17 mouse cellular contexts compared by ENCODE assay signal in genomic region chr15:83440726-83441125, GRCm38 (mm10). TPM values are rescaled to one million over a fixed set of nuclear protein-coding genes. Genes with fewer than 3 reads are reported as not detected.
DNase-seq lines count a peak whose midpoint lies in the region; ATAC-seq and TF ChIP-seq lines count a peak whose summit lies in the region.
"Had no signal": no experiment of that assay in that cellular context is flagged by ENCODE, and none has a peak within 500 bp of the region (broad histone marks: within the 10 kb centered on the region; RNA-seq: fewer than 3 reads in every experiment).

No protein-coding gene starts in this region.

- peak; percentile 27; the same call in 1 of the 2 replicates for ATAC-seq in lung, postnatal 0 days
- ATAC-seq: midbrain, embryonic 16.5 days had no signal

- no peak for TF ChIP-seq CTCF in heart, adult 2 months (IDR thresholded peaks at IDR 0.05)
- TF ChIP-seq CTCF in lung, postnatal 0 days (IDR thresholded peaks at IDR 0.05), result no peak

- no peaks in the 10 kb centered on the region for H3K27me3 ChIP-seq in heart, adult 2 months (ENCODE audit: control insufficient read depth, insufficient read depth, low read length)
- H3K27me3 ChIP-seq in lung, postnatal 0 days (replicated peaks; ENCODE audit: insufficient read depth, low read length), result no peaks in the 10 kb centered on the region
- no peaks in the 10 kb centered on the region for H3K27me3 ChIP-seq in myocyte (ENCODE audit: control insufficient read depth, insufficient read depth, insufficient read length)
- H3K27me3 ChIP-seq: embryonic facial prominence, embryonic 12.5 days; hindbrain, embryonic 15.5 days had no signal

- H3K4me3 ChIP-seq in heart, adult 2 months, result no peak overlapping the region
- H3K4me3 ChIP-seq in lung, postnatal 0 days (ENCODE audit: low read depth, low read length), result no peak overlapping the region
- H3K4me3 ChIP-seq in myocyte, result no peak overlapping the region
- H3K4me3 ChIP-seq: embryonic facial prominence, embryonic 12.5 days; hindbrain, embryonic 15.5 days had no signal

- H3K27ac ChIP-seq in heart, adult 2 months, result peak overlapping the region; percentile 8; the same call in 1 of the 2 replicates
- H3K27ac ChIP-seq in lung, postnatal 0 days (ENCODE audit: low read length), result no peak overlapping the region
- H3K27ac ChIP-seq: embryonic facial prominence, embryonic 12.5 days; hindbrain, embryonic 15.5 days had no signal

- 46% methylated on average over 5 of the region's 5 CpGs for WGBS in heart, adult 2 months
- WGBS in lung, postnatal 0 days, result 51% methylated on average over 5 of the region's 5 CpGs

- no peak overlapping the region for H3K4me2 ChIP-seq in lung, postnatal 0 days (replicated peaks; ENCODE audit: low read depth, low read length)
- H3K4me2 ChIP-seq in myocyte (ENCODE audit: low read depth), result peak overlapping the region; percentile 39
- H3K4me2 ChIP-seq: embryonic facial prominence, embryonic 12.5 days; hindbrain, embryonic 15.5 days had no signal

- H3K9ac ChIP-seq in heart, adult 2 months (ENCODE audit: low read depth, low read length), result no peak overlapping the region
- H3K9ac ChIP-seq in lung, postnatal 0 days (replicated peaks; ENCODE audit: low read depth), result no peak overlapping the region
- H3K9ac ChIP-seq: embryonic facial prominence, embryonic 12.5 days; hindbrain, embryonic 15.5 days had no signal

- H3K9me3 ChIP-seq in lung, postnatal 0 days (ENCODE audit: low read length), result no peaks in the 10 kb centered on the region
- H3K9me3 ChIP-seq: embryonic facial prominence, embryonic 12.5 days; hindbrain, embryonic 15.5 days had no signal

- peaks cover 31% of the 10 kb centered on the region for H3K4me1 ChIP-seq in heart, adult 2 months (ENCODE audit: control insufficient read depth, insufficient read depth, low read length)
- peaks cover 26% of the 10 kb centered on the region; the same call in 1 of the 2 replicates for H3K4me1 ChIP-seq in lung, postnatal 0 days (ENCODE audit: insufficient read depth, low read depth, low read length)
- H3K4me1 ChIP-seq: hindbrain, embryonic 15.5 days had no signal

- peaks cover 10% of the 10 kb centered on the region for H3K36me3 ChIP-seq in heart, adult 2 months (ENCODE audit: control insufficient read depth, insufficient read depth, low read length)
- no peaks in the 10 kb centered on the region for H3K36me3 ChIP-seq in lung, postnatal 0 days (ENCODE audit: insufficient read depth, low read length)
- no peaks in the 10 kb centered on the region for H3K36me3 ChIP-seq in myocyte (ENCODE audit: control insufficient read depth, insufficient read depth)
- H3K36me3 ChIP-seq: embryonic facial prominence, embryonic 12.5 days; hindbrain, embryonic 15.5 days had no signal

- intact Hi-C loops in heart, adult 2 months (cut with DNase I), result no loop called here

- no peak for TF ChIP-seq POLR2A in heart, adult 2 months (IDR thresholded peaks at IDR 0.05; ENCODE audit: insufficient read depth, low read depth, low read length)
- no peak for TF ChIP-seq POLR2A in myocyte (IDR thresholded peaks at IDR 0.05; ENCODE audit: insufficient read length, low read depth)

- TF ChIP-seq EP300 in heart, adult 2 months (IDR thresholded peaks at IDR 0.05; ENCODE audit: insufficient read depth, low read depth, low read length), result no peak
- 0 out of 2 replicates have a peak, but pooled peaks have one; percentile 24 for TF ChIP-seq EP300 in lung, postnatal 0 days (IDR thresholded peaks at IDR 0.05)

- H3K79me2 ChIP-seq in heart, adult 2 months (replicated peaks; ENCODE audit: control insufficient read depth, insufficient read depth, low read length), result peaks cover 12% of the 10 kb centered on the region
- peaks cover 100% of the 10 kb centered on the region for H3K79me2 ChIP-seq in myocyte (ENCODE audit: control insufficient read depth, insufficient read depth)

- no peak overlapping the region for H3ac ChIP-seq in myocyte (ENCODE audit: control insufficient read depth, insufficient read length)

- DNase-seq in heart, adult 2 months, result no peak
- no peak for DNase-seq in heart, postnatal 4 days
- DNase-seq in kidney, adult 18-20 months, result peak; percentile 35
- no peak for DNase-seq in kidney, postnatal 36 days
- DNase-seq in lung, postnatal 0 days (ENCODE audit: low spot score), result no peak
- no peak for DNase-seq in lung, postnatal 36 days
- DNase-seq in urinary bladder, postnatal 25 days (ENCODE audit: low spot score), result no peak
- DNase-seq: adrenal gland, adult 2 months; cerebellum, adult 11-12 months; cerebellum, postnatal 36 days; gastrocnemius, postnatal 36 days; lung, adult 2 months; right cerebral cortex, postnatal 25 days had no signal

TF ChIP-seq in myocyte, 11 proteins besides CTCF, POLR2A, EP300 and RAD21:
- TF ChIP-seq REST (IDR thresholded peaks at IDR 0.05; ENCODE audit: insufficient read depth, insufficient read length), result no peak
- TF ChIP-seq MYOD1 (IDR thresholded peaks at IDR 0.05; ENCODE audit: control insufficient read depth in 1 of 3, insufficient read length in 2 of 3, low read depth in 2 of 3), result no peak
- no peak for TF ChIP-seq POLR2AphosphoS2 (IDR thresholded peaks at IDR 0.05; ENCODE audit: insufficient read length, low read depth)
- no peak for TF ChIP-seq TCF12 (IDR thresholded peaks at IDR 0.05; ENCODE audit: insufficient read depth, poor library complexity, severe bottlenecking)
- TF ChIP-seq E2F4 (IDR thresholded peaks at IDR 0.05; ENCODE audit: insufficient read depth), result no peak

RNA-seq across cellular contexts. Expression of gene Pacsin2, which starts 23.7 kb away (rescaled TPM):
- total RNA-seq in heart, adult 2 months (2021), result 100 to 1,000 TPM; 200 to 246 TPM
- polyA plus RNA-seq in heart, adult 2 months (2012; rRNA removed), result 111 and 169 TPM in 2 replicates
- 100 to 1,000 TPM; 136 to 147 TPM for total RNA-seq in heart, postnatal 4 days (2021)
- polyA plus RNA-seq in lung, postnatal 0 days (2015; fragmentation: Nextera tagmentation; extraction: Ambion mirVana), result 46.7 and 51.7 TPM in 2 replicates
- polyA plus RNA-seq in myocyte (2012; fragmentation: generic; extraction: Trizol), result 122 TPM
